Mouse (Mus musculus): ENCODE measurements around the gene Cbarp. TPM values are rescaled to one million over a fixed set of nuclear protein-coding genes. Genes with fewer than 3 reads are reported as not detected.

Cbarp gene
- total and polyA plus RNA-seq, 3 experiments = 5.5 to 74.4 (median 66.6) TPM

DNA sequence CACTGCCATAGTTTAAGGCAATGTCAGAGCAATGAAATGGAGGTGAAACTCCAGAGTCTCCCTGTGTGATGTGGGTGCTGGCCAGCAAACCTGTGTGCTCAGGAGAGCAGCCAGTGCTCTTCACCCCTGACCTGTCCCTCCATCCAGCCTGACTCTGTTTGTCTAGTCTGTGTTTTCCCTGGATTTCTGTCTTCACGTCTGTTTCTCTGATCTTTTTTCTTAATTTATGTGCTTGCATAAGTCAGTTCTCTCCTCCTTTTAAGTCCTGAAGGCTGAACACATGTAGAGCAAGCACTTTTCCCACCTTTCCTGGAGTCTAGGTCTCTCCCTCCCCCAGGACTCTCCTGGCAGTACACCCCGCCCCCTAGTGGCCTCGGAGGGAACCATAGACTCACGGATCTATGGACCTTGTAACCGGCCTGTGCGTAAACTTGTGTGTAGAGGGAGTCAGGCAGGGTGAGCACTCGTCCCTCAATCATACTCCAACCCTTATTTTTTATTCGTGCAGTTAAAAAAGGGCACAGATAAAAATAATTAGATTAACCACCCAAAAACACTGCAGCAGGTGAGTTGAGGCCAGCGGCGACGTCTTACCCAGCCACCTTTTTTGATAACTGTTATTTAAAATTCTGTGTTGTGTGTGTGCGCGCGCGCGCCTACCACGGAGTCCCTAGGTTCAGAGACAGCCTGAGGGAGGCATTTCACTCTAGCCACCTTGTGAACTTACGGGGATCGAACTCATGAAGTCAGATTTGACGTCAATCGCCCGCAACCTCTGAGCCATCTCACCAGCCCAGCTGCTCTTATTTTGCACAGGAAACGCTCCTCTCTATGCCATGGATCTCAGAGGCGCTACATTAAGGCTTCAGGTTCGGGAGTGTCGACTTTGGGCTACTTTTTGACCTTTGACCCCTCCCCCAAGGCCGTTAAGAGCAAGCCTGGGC, 26.0 kb downstream of the Cbarp start:
- H3K4me1 ChIP-seq (ENCODE audit: insufficient read depth, low read depth, low read length) = peaks cover 57% of the 10 kb centered on the region
- H3K27me3 ChIP-seq (ENCODE audit: insufficient read depth, low read length) = no peaks in the 10 kb centered on the region
- peak overlapping the region; percentile 97 for H3K4me3 ChIP-seq (ENCODE audit: low read depth, low read length)
- DNase-seq (ENCODE audit: low spot score) = peak; percentile 81
- H3K36me3 ChIP-seq (replicated peaks) = peaks cover 33% of the 10 kb centered on the region
- H3K9me3 ChIP-seq (replicated peaks) = no peaks in the 10 kb centered on the region
- no peak for TF ChIP-seq GATA2 (IDR thresholded peaks at IDR 0.05; ENCODE audit: borderline replicate concordance, low read depth, low read length)
- no peak for TF ChIP-seq GATA1 (IDR thresholded peaks at IDR 0.05; ENCODE audit: borderline replicate concordance, low read length)
- TF ChIP-seq POLR2AphosphoS5 (IDR thresholded peaks at IDR 0.05; ENCODE audit: insufficient replicate concordance, low read depth, low read length) = no peak
- TF ChIP-seq TAL1 (conservative IDR thresholded peaks at IDR 0.05; ENCODE audit: low read depth, low read length) = no peak
- peak; percentile 91 for TF ChIP-seq CTCF (IDR thresholded peaks at IDR 0.05; ENCODE audit: low read depth, low read length)
- no peak for ATAC-seq (ENCODE audit: extremely low read depth, insufficient number of reproducible peaks, low FRiP score, poor library complexity, severe bottlenecking)

DNA sequence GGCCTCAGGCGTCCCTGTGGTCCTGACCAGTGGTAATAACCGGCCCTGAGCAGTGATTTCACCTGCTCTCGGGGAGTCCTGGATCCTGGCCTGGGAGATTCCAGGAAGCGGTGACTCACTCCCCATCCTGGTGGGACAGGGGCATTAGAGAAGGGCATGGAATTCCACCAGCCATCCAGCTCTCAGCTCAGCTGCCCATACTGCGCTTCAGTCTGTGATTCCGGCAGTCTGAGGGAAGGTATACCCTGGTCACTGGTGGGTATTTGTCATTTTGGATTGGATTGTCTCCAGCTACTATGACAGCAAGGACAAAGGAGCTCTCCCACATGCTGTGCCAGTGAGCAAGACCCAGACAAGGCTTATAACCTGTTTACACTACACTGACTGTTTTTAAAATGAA, 33.0 kb downstream of the Cbarp start:
- Histone ChIP-seq H3K4me1 (ENCODE audit: insufficient read depth, low read depth, low read length) (peaks cover 50% of the 10 kb centered on the region), H3K36me3 (replicated peaks) (no peaks in the 10 kb centered on the region), H3K27me3 (ENCODE audit: insufficient read depth, low read length) (no peaks in the 10 kb centered on the region), H3K4me3 (ENCODE audit: low read depth, low read length) (no peak overlapping the region), H3K9me3 (replicated peaks) (no peaks in the 10 kb centered on the region)
- TF ChIP-seq POLR2AphosphoS5 (IDR thresholded peaks at IDR 0.05; ENCODE audit: insufficient replicate concordance, low read depth, low read length) (no peak), GATA1 (IDR thresholded peaks at IDR 0.05; ENCODE audit: borderline replicate concordance, low read length) (no peak), CTCF (IDR thresholded peaks at IDR 0.05; ENCODE audit: low read depth, low read length) (no peak), TAL1 (conservative IDR thresholded peaks at IDR 0.05; ENCODE audit: low read depth, low read length) (no peak), GATA2 (IDR thresholded peaks at IDR 0.05; ENCODE audit: borderline replicate concordance, low read depth, low read length) (no peak)
- no peak for ATAC-seq (ENCODE audit: extremely low read depth, insufficient number of reproducible peaks, low FRiP score, poor library complexity, severe bottlenecking)
- DNase-seq (ENCODE audit: low spot score) = no peak

DNA sequence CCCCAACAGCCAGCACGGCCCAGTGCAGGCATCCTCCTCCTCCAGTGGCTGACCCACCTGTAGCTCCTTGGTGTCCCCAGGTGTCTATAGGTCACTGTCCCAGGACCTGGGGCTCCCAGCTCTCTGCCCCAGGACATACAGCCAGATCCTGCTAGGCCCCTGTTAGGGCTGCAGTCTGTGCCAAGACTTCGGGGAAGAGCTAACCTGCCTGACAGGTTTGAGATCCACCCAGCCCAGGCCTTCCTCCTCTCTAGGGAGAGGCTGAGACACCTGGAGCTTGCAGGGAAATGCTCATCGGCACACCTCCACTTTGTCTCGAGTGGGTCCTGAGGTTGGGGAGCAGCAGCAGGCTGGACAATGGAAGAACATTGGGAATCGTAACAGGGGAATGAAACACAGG, 34.7 kb downstream of the Cbarp start:
- H3K36me3 ChIP-seq (replicated peaks) = peaks cover 1% of the 10 kb centered on the region
- no peak overlapping the region for H3K4me3 ChIP-seq (ENCODE audit: low read depth, low read length)
- no peak for TF ChIP-seq POLR2AphosphoS5 (IDR thresholded peaks at IDR 0.05; ENCODE audit: insufficient replicate concordance, low read depth, low read length)
- no peak for TF ChIP-seq GATA1 (IDR thresholded peaks at IDR 0.05; ENCODE audit: borderline replicate concordance, low read length)
- TF ChIP-seq GATA2 (IDR thresholded peaks at IDR 0.05; ENCODE audit: borderline replicate concordance, low read depth, low read length) = no peak
- TF ChIP-seq TAL1 (conservative IDR thresholded peaks at IDR 0.05; ENCODE audit: low read depth, low read length) = no peak
- no peak for TF ChIP-seq CTCF (IDR thresholded peaks at IDR 0.05; ENCODE audit: low read depth, low read length)
- ATAC-seq (ENCODE audit: extremely low read depth, insufficient number of reproducible peaks, low FRiP score, poor library complexity, severe bottlenecking) (no peak), DNase-seq (ENCODE audit: low spot score) (no peak)
- no peaks in the 10 kb centered on the region for H3K9me3 ChIP-seq (replicated peaks)
- no peaks in the 10 kb centered on the region for H3K27me3 ChIP-seq (ENCODE audit: insufficient read depth, low read length)
- H3K4me1 ChIP-seq (ENCODE audit: insufficient read depth, low read depth, low read length) = peaks cover 58% of the 10 kb centered on the region

DNA sequence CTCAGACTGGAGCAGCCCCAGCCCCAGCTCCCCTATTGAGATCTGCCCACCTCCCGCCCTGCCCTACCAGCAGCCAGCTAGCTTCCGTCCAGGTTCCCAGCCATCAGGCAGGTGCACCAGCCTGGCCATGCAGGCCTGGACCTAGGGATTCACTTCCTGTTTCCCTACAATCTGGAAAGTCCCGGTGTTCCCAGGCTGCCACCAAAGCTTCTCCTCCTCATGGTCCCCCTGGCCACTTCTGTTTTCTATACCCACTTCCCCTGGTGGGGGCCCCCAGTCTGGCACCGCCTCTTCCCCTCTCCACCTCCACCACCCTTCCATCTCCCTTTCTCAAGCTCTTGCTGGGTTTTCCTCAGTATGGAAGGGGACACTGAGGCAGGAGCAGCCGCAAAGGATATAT, 35.2 kb downstream of the Cbarp start, which contains the start of gene Sbno2:
Gene Sbno2 (minus strand): TSS at position 112 of the 400 bp plus-strand sequence.
- Histone ChIP-seq H3K27me3 (ENCODE audit: insufficient read depth, low read length) (no peaks in the 10 kb centered on the region), H3K9me3 (replicated peaks) (no peaks in the 10 kb centered on the region), H3K36me3 (replicated peaks) (peaks cover 6% of the 10 kb centered on the region), H3K4me3 (ENCODE audit: low read depth, low read length) (peak within 1 kb of the TSS; percentile 53; the same call in 1 of the 2 replicates), H3K4me1 (ENCODE audit: insufficient read depth, low read depth, low read length) (peaks cover 60% of the 10 kb centered on the region)
- ATAC-seq (ENCODE audit: extremely low read depth, insufficient number of reproducible peaks, low FRiP score, poor library complexity, severe bottlenecking) (no peak), DNase-seq (ENCODE audit: low spot score) (no peak)
- TF ChIP-seq GATA2 (IDR thresholded peaks at IDR 0.05; ENCODE audit: borderline replicate concordance, low read depth, low read length) = no peak
- no peak for TF ChIP-seq POLR2AphosphoS5 (IDR thresholded peaks at IDR 0.05; ENCODE audit: insufficient replicate concordance, low read depth, low read length)
- TF ChIP-seq TAL1 (conservative IDR thresholded peaks at IDR 0.05; ENCODE audit: low read depth, low read length) = no peak
- TF ChIP-seq GATA1 (IDR thresholded peaks at IDR 0.05; ENCODE audit: borderline replicate concordance, low read length) = no peak

DNA sequence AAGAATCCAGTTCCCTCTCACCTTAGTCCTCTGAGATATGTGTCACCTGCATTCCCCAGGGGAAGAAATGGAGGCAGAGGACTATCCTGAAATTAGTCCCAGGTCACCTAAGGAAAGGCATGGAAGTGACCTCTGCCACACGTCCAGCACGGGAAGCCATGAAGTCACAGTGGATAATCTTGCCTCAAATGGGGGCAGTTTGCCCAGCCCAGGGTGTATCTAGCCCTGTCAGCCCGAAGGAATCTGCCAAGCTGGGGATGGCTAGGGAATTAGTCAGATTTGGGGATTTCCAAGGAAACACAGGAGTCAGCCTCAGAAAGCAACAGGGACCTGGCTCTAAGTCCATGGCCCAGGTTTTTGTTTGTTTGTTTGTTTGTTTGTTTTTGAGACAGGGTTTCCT, 36.5 kb downstream of the Cbarp start:
- H3K4me3 ChIP-seq (ENCODE audit: low read depth, low read length) = no peak overlapping the region
- DNase-seq (ENCODE audit: low spot score) = no peak
- H3K4me1 ChIP-seq (ENCODE audit: insufficient read depth, low read depth, low read length) = peaks cover 65% of the 10 kb centered on the region

DNA sequence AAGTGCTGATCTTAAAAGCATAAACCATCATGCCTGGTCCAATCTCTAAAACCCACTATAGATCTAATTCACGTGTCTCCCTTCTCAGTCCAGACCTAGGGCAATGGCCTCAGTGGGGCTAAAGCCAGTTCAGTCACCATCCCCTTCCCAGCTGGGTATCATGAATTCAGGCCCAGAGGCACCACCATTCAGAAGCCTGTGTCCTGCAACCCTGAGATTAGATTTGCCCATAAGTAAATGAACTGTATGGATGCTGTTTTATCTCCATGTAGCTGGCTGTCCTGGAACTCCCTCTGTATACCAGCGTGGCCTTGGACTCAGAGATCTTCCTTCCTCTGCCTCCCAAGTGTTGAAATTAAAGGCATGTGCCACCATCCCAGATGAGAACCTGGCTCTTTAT, 37.6 kb downstream of the Cbarp start:
- TF ChIP-seq GATA2 (IDR thresholded peaks at IDR 0.05; ENCODE audit: borderline replicate concordance, low read depth, low read length) (no peak), POLR2AphosphoS5 (IDR thresholded peaks at IDR 0.05; ENCODE audit: insufficient replicate concordance, low read depth, low read length) (no peak), GATA1 (IDR thresholded peaks at IDR 0.05; ENCODE audit: borderline replicate concordance, low read length) (no peak), TAL1 (conservative IDR thresholded peaks at IDR 0.05; ENCODE audit: low read depth, low read length) (no peak), CTCF (IDR thresholded peaks at IDR 0.05; ENCODE audit: low read depth, low read length) (no peak)
- ATAC-seq (ENCODE audit: extremely low read depth, insufficient number of reproducible peaks, low FRiP score, poor library complexity, severe bottlenecking) (no peak), DNase-seq (ENCODE audit: low spot score) (no peak)
- peaks cover 76% of the 10 kb centered on the region for H3K4me1 ChIP-seq (ENCODE audit: insufficient read depth, low read depth, low read length)
- no peak overlapping the region for H3K4me3 ChIP-seq (ENCODE audit: low read depth, low read length)
- no peaks in the 10 kb centered on the region for H3K27me3 ChIP-seq (ENCODE audit: insufficient read depth, low read length)
- no peaks in the 10 kb centered on the region for H3K9me3 ChIP-seq (replicated peaks)
- peaks cover 30% of the 10 kb centered on the region for H3K36me3 ChIP-seq (replicated peaks)

More for the DNA sequence above, 36.5 kb downstream of the Cbarp start:
- Histone ChIP-seq H3K36me3 (replicated peaks) (peaks cover 18% of the 10 kb centered on the region), H3K27me3 (ENCODE audit: insufficient read depth, low read length) (no peaks in the 10 kb centered on the region), H3K9me3 (replicated peaks) (no peaks in the 10 kb centered on the region)
- TF ChIP-seq GATA2 (IDR thresholded peaks at IDR 0.05; ENCODE audit: borderline replicate concordance, low read depth, low read length) = no peak
- no peak for TF ChIP-seq POLR2AphosphoS5 (IDR thresholded peaks at IDR 0.05; ENCODE audit: insufficient replicate concordance, low read depth, low read length)
- TF ChIP-seq CTCF (IDR thresholded peaks at IDR 0.05; ENCODE audit: low read depth, low read length) = no peak
- TF ChIP-seq GATA1 (IDR thresholded peaks at IDR 0.05; ENCODE audit: borderline replicate concordance, low read length) = no peak
- TF ChIP-seq TAL1 (conservative IDR thresholded peaks at IDR 0.05; ENCODE audit: low read depth, low read length) = no peak
- no peak for ATAC-seq (ENCODE audit: extremely low read depth, insufficient number of reproducible peaks, low FRiP score, poor library complexity, severe bottlenecking)

Measured in G1E (cell line).